Mouse (Mus musculus): ENCODE results near the gene Nr2e3.
A peak's percentile ranks its signal among the peaks of the same experiment; 100 is the strongest.
"Not testable (repeated sequence)": the region's sequence is repeated elsewhere in the genome, so short reads cannot be mapped to it uniquely, and the experiment has no call there.

The Nr2e3 gene

DNA sequence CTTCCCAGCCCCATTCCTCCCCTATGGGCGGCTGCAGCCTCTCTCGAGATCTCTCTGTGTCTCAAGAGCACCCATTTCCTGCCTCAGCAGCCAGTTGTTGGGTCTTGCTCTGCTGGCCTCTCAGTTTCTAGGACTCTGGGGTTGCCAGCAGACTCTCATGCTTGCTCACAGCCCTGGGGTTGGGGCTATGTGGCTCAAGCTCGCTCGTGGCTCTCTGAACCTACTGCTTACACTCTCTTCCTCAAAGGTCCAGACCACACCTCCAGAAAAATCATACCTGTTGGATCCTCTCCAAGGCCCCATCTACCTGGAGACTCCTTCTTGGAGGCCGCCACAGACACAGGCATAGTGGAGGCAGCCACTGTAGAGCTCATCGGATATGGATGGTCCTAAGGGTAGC, 10.9 kb downstream of the Nr2e3 start:
- peak; percentile 6 for DNase-seq

- DNase-seq, result peak; percentile 7
Measured at GRCm38 (mm10) chr9:59948691-59949250, 11.7 kb downstream of the Nr2e3 start.

DNA sequence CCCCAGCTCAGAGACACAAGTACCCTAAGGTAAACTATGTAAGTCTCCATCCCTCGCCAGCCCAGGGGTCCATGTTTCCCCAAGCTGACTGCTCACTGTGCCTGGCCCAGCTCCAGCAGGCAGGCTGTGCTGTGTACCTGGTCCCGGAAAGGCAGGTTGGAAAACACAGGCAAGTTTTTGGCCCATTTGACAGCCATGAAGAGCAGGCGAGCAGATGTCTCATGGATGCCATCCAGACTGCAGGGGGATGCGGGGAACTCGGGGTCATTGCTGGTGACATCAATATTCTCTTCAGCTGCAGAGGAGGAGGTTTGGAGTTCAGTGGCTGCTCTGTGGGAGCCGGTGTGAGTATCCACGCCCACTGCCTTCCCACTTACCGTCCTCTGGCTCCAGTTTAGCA, 12.2 kb downstream of the Nr2e3 start:
- DNase-seq, result no peak

DNA sequence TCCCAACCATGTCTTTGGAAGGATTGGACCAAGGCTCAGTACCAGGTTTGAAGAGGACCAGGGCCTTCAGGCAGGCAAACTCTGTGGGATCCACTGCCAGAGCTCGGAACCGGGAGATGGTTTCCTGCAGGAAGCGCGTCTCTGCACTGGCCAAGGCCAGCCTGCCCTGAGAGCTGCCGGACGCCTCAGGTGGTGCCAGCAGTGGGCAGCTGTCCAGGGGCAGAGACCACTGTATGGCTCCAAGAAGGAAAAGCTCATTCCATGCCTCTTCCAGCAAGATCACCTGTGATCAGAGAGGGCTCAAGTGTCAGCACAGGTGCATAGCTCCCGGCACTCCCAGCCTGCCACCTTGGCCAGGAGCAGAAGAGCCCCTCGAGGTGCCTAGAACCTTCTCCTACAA, 13.2 kb downstream of the Nr2e3 start:
- DNase-seq, result peak; percentile 5

DNA sequence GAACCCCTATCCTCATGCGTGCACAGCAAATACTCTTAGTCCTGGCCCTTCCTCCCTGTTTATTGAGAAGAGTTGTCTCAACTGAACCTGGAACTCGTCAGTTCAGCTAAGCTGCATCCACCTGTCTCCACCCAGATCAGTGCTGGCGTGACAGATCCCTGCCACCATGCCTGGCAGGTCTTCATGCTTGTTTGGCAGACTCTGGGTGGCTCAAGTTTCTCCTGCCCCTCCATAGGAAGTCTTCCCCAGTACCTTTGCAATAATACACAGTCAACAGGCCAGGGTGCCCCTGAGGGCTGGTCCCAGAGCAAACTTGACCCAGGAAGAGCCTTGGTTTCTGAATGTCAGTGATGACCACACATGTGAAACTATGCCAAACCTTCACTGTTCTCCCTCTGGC, 15.2 kb downstream of the Nr2e3 start:
- no peak for DNase-seq

- no peak for DNase-seq
Measured at GRCm38 (mm10) chr9:59943826-59944225, 16.6 kb downstream of the Nr2e3 start.

- no peak for DNase-seq
Measured at GRCm38 (mm10) chr9:59942501-59943085, 17.9 kb downstream of the Nr2e3 start.

DNA sequence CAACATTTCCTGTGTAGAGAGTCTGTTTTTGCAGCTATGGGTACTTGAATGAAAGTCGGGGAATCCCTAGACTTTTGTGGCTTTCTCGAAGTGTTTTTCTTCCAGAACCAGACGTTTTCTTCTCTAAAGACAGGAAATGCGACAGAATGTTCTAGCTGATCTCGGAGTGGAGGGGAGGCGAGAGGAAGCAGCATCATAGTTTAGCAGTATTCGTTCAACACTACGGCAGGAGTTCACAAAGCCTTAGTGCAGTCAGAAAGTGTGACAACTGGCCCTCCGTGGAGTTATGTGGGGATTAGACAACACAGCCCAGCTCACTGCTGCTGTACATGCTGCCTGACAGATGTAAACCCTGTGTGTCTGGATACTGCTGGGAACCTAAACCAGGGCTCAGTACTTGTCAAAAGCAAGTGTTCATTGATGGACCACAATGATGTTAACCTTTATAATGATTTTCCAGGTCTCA, 18.5 kb downstream of the Nr2e3 start:
- DNase-seq, result peak; percentile 37

DNA sequence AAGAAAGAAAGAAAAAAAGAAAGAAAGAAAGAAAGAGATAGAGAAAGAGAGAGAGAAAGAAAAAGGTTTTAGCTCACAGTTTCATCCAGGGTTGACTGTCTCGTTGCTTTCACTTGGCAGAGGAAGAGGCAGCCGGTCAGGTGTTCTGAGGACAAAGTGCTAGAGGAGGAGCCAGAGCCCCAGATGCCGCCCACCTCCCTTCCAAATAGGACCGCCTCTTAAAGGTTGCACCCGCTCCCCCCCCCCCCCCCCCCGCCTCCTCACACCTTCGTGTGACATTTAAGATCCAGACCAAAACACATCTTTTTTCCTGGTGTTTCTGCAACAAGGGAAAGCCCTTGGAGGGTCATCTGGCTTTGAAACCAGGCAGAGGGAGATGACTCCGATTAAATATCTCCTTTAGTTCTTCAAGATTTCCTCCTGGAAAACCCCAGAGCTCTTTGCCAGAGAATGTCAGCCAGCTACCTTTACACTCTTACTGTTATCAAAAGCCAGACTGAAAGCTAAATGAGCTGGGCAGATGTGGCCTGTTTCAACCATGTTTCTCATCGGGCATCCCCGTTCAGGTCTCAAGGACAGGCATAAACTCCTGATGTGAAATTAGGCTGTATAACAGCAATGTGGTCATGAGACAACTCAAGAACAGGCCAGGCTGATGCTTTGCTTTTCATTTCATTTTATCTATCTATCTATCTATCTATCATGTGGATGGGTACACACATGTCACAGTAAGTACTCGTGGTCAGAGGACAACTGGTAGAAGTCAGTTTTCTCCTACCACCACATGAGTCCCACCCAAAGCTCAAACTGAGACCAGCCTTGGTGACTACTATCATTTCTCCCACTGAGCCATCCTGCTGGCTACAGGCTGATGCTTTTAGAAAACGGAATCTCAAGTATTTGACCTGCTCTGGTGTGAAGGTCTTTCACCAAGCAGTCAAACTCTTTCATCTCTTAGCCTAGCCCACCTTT, 19.3 kb downstream of the Nr2e3 start:
- no peak for DNase-seq

DNA sequence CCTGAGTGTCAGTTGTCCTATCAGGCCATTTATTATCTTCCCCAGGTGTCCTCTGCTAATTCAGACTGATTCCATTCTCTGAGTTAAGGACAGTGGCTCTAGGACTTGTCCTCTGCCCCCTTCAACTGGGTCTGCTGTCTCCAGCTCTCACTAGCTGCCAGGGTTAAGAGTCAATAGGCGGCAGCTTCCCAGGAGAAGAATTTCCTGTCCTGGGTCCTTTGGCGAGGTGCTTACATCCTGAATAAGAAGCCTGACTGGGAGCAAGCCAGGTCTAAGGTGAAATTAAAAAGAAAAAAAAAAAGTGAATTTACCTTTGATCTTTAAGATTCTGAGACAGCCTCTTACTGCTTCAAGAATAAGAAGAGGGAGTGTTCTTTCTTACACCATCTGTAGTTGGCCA, 20.8 kb downstream of the Nr2e3 start:
- DNase-seq, result no peak

DNA sequence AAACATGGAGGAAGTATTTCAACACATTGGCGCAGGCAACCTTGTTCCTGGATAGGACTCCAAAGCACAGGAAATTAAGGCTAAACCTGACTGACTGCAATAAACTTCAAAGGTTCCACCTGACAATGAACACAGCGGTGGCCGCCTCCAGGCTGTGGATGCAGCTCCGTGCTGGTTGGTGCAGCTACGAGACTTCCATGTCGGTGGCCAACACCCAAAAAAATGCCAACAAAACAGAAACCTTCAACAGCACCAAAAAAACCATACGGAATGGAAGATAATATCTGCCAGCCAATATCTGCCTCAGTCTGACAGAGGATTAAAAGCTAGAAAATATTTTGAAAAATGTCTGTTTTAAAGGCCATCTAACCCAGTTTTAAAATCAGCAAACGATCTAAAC, 21.9 kb downstream of the Nr2e3 start:
- no peak for DNase-seq

DNA sequence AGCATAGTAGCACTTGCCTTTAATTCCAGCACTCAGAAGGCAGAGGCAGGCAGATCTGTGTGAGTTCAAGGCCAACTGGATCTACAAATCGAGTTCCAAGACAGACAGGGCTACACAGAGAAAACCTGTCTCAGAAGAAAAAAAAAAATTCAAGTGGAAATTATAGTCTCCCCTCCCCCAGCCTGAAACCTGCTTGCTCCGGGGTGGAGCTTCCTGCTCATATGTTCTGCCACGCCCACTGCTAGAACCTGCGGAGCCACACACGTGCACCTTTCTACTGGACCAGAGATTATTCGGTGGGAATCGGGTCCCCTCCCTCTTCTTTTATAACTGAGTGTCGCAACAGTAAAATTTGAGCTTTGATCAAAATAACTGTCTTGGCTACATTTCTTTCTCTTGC, 24.6 kb downstream of the Nr2e3 start:
- not testable (repeated sequence) for DNase-seq

- DNase-seq, result no peak
Measured at GRCm38 (mm10) chr9:59930248-59930647, 30.2 kb downstream of the Nr2e3 start.

- no peak for DNase-seq
Measured at GRCm38 (mm10) chr9:59914761-59915160, 45.7 kb downstream of the Nr2e3 start.

- DNase-seq, result no peak
Measured at GRCm38 (mm10) chr9:59903382-59903781, 57.1 kb downstream of the Nr2e3 start.

All from thymus, postnatal 4 days (tissue).